29 mouse cellular contexts compared by ENCODE assay signal in the genomic region with DNA sequence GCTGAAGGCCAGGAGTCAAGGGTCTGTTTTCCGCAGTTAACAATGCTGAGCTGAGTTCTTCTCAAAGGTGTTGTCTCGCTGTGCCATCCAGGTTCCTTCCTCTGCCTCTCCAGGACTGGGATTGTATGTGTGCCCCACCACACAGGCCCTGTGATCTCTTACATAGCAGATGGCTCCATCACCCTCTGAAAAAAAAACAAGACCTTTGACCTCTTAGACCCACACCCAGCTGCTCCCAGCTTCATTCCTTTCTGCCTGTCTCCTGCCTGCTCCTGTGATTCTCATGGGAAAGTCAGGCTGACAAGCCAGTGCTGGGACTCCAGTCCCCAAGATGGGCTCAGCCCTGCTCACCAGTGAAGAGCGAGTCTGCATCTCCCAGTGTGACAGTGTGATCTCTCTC. TPM values are rescaled to one million over a fixed set of nuclear protein-coding genes. Genes with fewer than 3 reads are reported as not detected.
DNase-seq lines count a peak whose midpoint lies in the region; ATAC-seq lines count a peak whose summit lies in the region.
"Had no signal": no experiment of that assay in that cellular context is flagged by ENCODE, and none has a peak within 500 bp of the region (broad histone marks: within the 10 kb centered on the region; RNA-seq: fewer than 3 reads in every experiment).

No protein-coding gene starts in this region.

- DNase-seq in heart, adult 9 months (ENCODE audit: low spot score in 2 of 2): no peak
- DNase-seq in hindbrain, embryonic 11.5 days (ENCODE audit: low spot score): peak; percentile 34
- peak; percentile 52 for DNase-seq in embryo, embryonic 10 days (ENCODE audit: low spot score)
- no peak for DNase-seq in adipocyte (ENCODE audit: low spot score)
- no peak for DNase-seq in gastrocnemius, postnatal 4 days (ENCODE audit: low spot score in 2 of 2)
- DNase-seq: adrenal gland, postnatal 14 days; cerebellum, adult 2 months; cerebellum, postnatal 36 days; kidney, adult 18-20 months; kidney, postnatal 4 days; lung, embryonic 14.5 days; thymus, postnatal 25 days had no signal

- no peaks in the 10 kb centered on the region for H3K9me3 ChIP-seq in heart, embryonic 11.5 days (replicated peaks; ENCODE audit: control insufficient read depth, low read length)
- no peaks in the 10 kb centered on the region for H3K9me3 ChIP-seq in hindbrain, embryonic 11.5 days (ENCODE audit: control insufficient read depth, low read length)
- no peaks in the 10 kb centered on the region for H3K9me3 ChIP-seq in hindbrain, embryonic 13.5 days
- H3K9me3 ChIP-seq in intestine, embryonic 16.5 days (ENCODE audit: control insufficient read depth, low read length): no peaks in the 10 kb centered on the region
- H3K9me3 ChIP-seq: embryonic facial prominence, embryonic 12.5 days; limb, embryonic 15.5 days; neural tube, embryonic 15.5 days had no signal

- no peaks in the 10 kb centered on the region for H3K27me3 ChIP-seq in heart, embryonic 11.5 days (ENCODE audit: control insufficient read depth, insufficient read depth, low read length)
- no peaks in the 10 kb centered on the region for H3K27me3 ChIP-seq in hindbrain, embryonic 11.5 days (ENCODE audit: control insufficient read depth, insufficient read depth, low read length)
- no peaks in the 10 kb centered on the region for H3K27me3 ChIP-seq in hindbrain, embryonic 13.5 days
- no peaks in the 10 kb centered on the region for H3K27me3 ChIP-seq in intestine, embryonic 16.5 days (replicated peaks; ENCODE audit: control insufficient read depth, insufficient read depth, low read length)
- H3K27me3 ChIP-seq: embryonic facial prominence, embryonic 12.5 days; limb, embryonic 15.5 days; neural tube, embryonic 15.5 days had no signal

- H3K4me3 ChIP-seq in heart, embryonic 11.5 days (ENCODE audit: low read depth, low read length): no peak overlapping the region
- no peak overlapping the region for H3K4me3 ChIP-seq in hindbrain, embryonic 11.5 days (ENCODE audit: low read depth, low read length)
- H3K4me3 ChIP-seq in hindbrain, embryonic 13.5 days: no peak overlapping the region
- no peak overlapping the region for H3K4me3 ChIP-seq in intestine, embryonic 16.5 days (ENCODE audit: low read length)
- H3K4me3 ChIP-seq: embryonic facial prominence, embryonic 12.5 days; left cerebral cortex, adult 2 months; limb, embryonic 15.5 days; neural tube, embryonic 15.5 days had no signal

- H3K4me2 ChIP-seq in heart, embryonic 11.5 days: no peak overlapping the region
- no peak overlapping the region for H3K4me2 ChIP-seq in hindbrain, embryonic 11.5 days (replicated peaks; ENCODE audit: low read depth, low read length)
- no peak overlapping the region for H3K4me2 ChIP-seq in hindbrain, embryonic 13.5 days
- no peak overlapping the region for H3K4me2 ChIP-seq in intestine, embryonic 16.5 days (ENCODE audit: low read depth, low read length)
- H3K4me2 ChIP-seq: embryonic facial prominence, embryonic 12.5 days; limb, embryonic 15.5 days; lung, embryonic 14.5 days; neural tube, embryonic 15.5 days had no signal

- H3K9ac ChIP-seq in heart, embryonic 11.5 days (ENCODE audit: low read depth, low read length): no peak overlapping the region
- no peak overlapping the region for H3K9ac ChIP-seq in hindbrain, embryonic 11.5 days (ENCODE audit: low read depth, low read length)
- no peak overlapping the region for H3K9ac ChIP-seq in hindbrain, embryonic 13.5 days
- H3K9ac ChIP-seq in intestine, embryonic 16.5 days (ENCODE audit: low read depth, low read length): peak overlapping the region; percentile 43; the same call in 1 of the 2 replicates
- H3K9ac ChIP-seq: embryonic facial prominence, embryonic 12.5 days; limb, embryonic 15.5 days; liver, embryonic 14.5 days; lung, embryonic 14.5 days; neural tube, embryonic 15.5 days had no signal

- no peak for ATAC-seq in heart, embryonic 11.5 days (replicated peaks; ENCODE audit: insufficient number of reproducible peaks, low FRiP score, low TSS enrichment)
- no peak for ATAC-seq in hindbrain, embryonic 11.5 days (ENCODE audit: low FRiP score)
- ATAC-seq in hindbrain, embryonic 13.5 days (ENCODE audit: low FRiP score): no peak
- peak; percentile 30; the same call in 1 of the 2 replicates for ATAC-seq in intestine, embryonic 16.5 days
- ATAC-seq: hindbrain, embryonic 16.5 days; midbrain, embryonic 16.5 days had no signal

- WGBS in heart, embryonic 11.5 days (ENCODE audit: insufficient replicate concordance): 56% methylated on average over 3 of the region's 3 CpGs
- WGBS in hindbrain, embryonic 11.5 days: 52% methylated on average over 3 of the region's 3 CpGs
- WGBS in hindbrain, embryonic 13.5 days: 69% methylated on average over 3 of the region's 3 CpGs
- WGBS in intestine, embryonic 16.5 days: 54% methylated on average over 3 of the region's 3 CpGs

- H3K36me3 ChIP-seq in heart, embryonic 11.5 days (ENCODE audit: control insufficient read depth, insufficient read depth, low read length): no peaks in the 10 kb centered on the region
- H3K36me3 ChIP-seq in hindbrain, embryonic 11.5 days (ENCODE audit: control insufficient read depth, insufficient read depth, low read length): no peaks in the 10 kb centered on the region
- no peaks in the 10 kb centered on the region for H3K36me3 ChIP-seq in hindbrain, embryonic 13.5 days
- no peaks in the 10 kb centered on the region for H3K36me3 ChIP-seq in intestine, embryonic 16.5 days (ENCODE audit: control insufficient read depth, insufficient read depth, low read length)
- H3K36me3 ChIP-seq: embryonic facial prominence, embryonic 12.5 days; limb, embryonic 15.5 days; neural tube, embryonic 15.5 days had no signal

- peak overlapping the region; percentile 97 for H3K27ac ChIP-seq in heart, embryonic 11.5 days (ENCODE audit: low read depth, low read length)
- no peak overlapping the region for H3K27ac ChIP-seq in hindbrain, embryonic 11.5 days (ENCODE audit: low read depth, low read length)
- H3K27ac ChIP-seq in hindbrain, embryonic 13.5 days: no peak overlapping the region
- no peak overlapping the region for H3K27ac ChIP-seq in intestine, embryonic 16.5 days (ENCODE audit: low read length)
- H3K27ac ChIP-seq: embryonic facial prominence, embryonic 12.5 days; left cerebral cortex, adult 2 months; limb, embryonic 15.5 days; liver, embryonic 14.5 days; neural tube, embryonic 15.5 days had no signal

- peaks cover 56% of the 10 kb centered on the region for H3K4me1 ChIP-seq in heart, embryonic 11.5 days (ENCODE audit: control insufficient read depth, insufficient read depth, low read length)
- no peaks in the 10 kb centered on the region for H3K4me1 ChIP-seq in hindbrain, embryonic 11.5 days (replicated peaks; ENCODE audit: control insufficient read depth, insufficient read depth, low read length)
- peaks cover 3% of the 10 kb centered on the region; the same call in 1 of the 2 replicates for H3K4me1 ChIP-seq in hindbrain, embryonic 13.5 days (replicated peaks)
- H3K4me1 ChIP-seq in intestine, embryonic 16.5 days (ENCODE audit: control insufficient read depth, insufficient read depth, low read length): peaks cover 42% of the 10 kb centered on the region
- H3K4me1 ChIP-seq: limb, embryonic 15.5 days; neural tube, embryonic 15.5 days had no signal

RNA-seq across cellular contexts. Expression of a gene that starts 25.2 kb away (rescaled TPM):
- polyA plus RNA-seq in heart, embryonic 11.5 days (2014; fragmentation: Nextera tagmentation; extraction: Ambion mirVana): 0.26 TPM in 1 of 2 replicates, not detected in the other
- polyA plus RNA-seq in hindbrain, embryonic 11.5 days (2014; fragmentation: Nextera tagmentation; extraction: Ambion mirVana): not detected in 2 replicates
- polyA plus RNA-seq in hindbrain, embryonic 13.5 days (2015; fragmentation: Nextera tagmentation; extraction: Ambion mirVana): not detected in 2 replicates
- not detected in 2 replicates for polyA plus RNA-seq in intestine, embryonic 16.5 days (2015; fragmentation: Nextera tagmentation; extraction: Ambion mirVana)
- total RNA-seq in gastrocnemius, postnatal 4 days (2021): not detected
- total RNA-seq: adrenal gland, postnatal 14 days; left cerebral cortex, adult 2 months; left cerebral cortex, postnatal 36 days; megakaryocyte, adult 5-6 weeks had no signal
- polyA plus RNA-seq: cerebellum, adult 2 months; embryonic facial prominence, embryonic 12.5 days; forebrain, embryonic 11.5 days; gonadal fat pad, adult 2 months; heart, postnatal 0 days; hindbrain, embryonic 16.5 days; kidney, embryonic 16.5 days; limb, embryonic 15.5 days; liver, embryonic 14.5 days; lung, embryonic 14.5 days; midbrain, embryonic 16.5 days; neural tube, embryonic 15.5 days; small intestine, adult 2 months had no signal

RNA-seq across cellular contexts. Expression of a gene that starts 31.6 kb away (rescaled TPM):
- not detected in 2 replicates for polyA plus RNA-seq in heart, embryonic 11.5 days (2014; fragmentation: Nextera tagmentation; extraction: Ambion mirVana)
- not detected in 2 replicates for polyA plus RNA-seq in hindbrain, embryonic 11.5 days (2014; fragmentation: Nextera tagmentation; extraction: Ambion mirVana)
- polyA plus RNA-seq in hindbrain, embryonic 13.5 days (2015; fragmentation: Nextera tagmentation; extraction: Ambion mirVana): not detected in 2 replicates
- polyA plus RNA-seq in intestine, embryonic 16.5 days (2015; fragmentation: Nextera tagmentation; extraction: Ambion mirVana): not detected in 2 replicates
- total RNA-seq in gastrocnemius, postnatal 4 days (2021): not detected
- total RNA-seq: adrenal gland, postnatal 14 days; left cerebral cortex, adult 2 months; left cerebral cortex, postnatal 36 days; megakaryocyte, adult 5-6 weeks had no signal
- polyA plus RNA-seq: cerebellum, adult 2 months; embryonic facial prominence, embryonic 12.5 days; forebrain, embryonic 11.5 days; gonadal fat pad, adult 2 months; heart, postnatal 0 days; hindbrain, embryonic 16.5 days; kidney, embryonic 16.5 days; limb, embryonic 15.5 days; liver, embryonic 14.5 days; lung, embryonic 14.5 days; midbrain, embryonic 16.5 days; neural tube, embryonic 15.5 days; small intestine, adult 2 months had no signal

RNA-seq across cellular contexts. Expression of a gene that starts 45.0 kb away (rescaled TPM):
- 7.6 and 8.3 TPM in 2 replicates for polyA plus RNA-seq in heart, embryonic 11.5 days (2014; fragmentation: Nextera tagmentation; extraction: Ambion mirVana)
- polyA plus RNA-seq in hindbrain, embryonic 11.5 days (2014; fragmentation: Nextera tagmentation; extraction: Ambion mirVana): 0.39 and 0.47 TPM in 2 replicates
- polyA plus RNA-seq in hindbrain, embryonic 13.5 days (2015; fragmentation: Nextera tagmentation; extraction: Ambion mirVana): 2.3 and 2.6 TPM in 2 replicates
- polyA plus RNA-seq in intestine, embryonic 16.5 days (2015; fragmentation: Nextera tagmentation; extraction: Ambion mirVana): 1.8 and 2.4 TPM in 2 replicates
- 1 to 10 TPM in 1 of 2 experiments, not detected in 1; 1.1 TPM for total RNA-seq in gastrocnemius, postnatal 4 days (2021)

RNA-seq across cellular contexts. Expression of a gene that starts 54.0 kb away (rescaled TPM):
- 1.9 TPM in 1 of 2 replicates, not detected in the other for polyA plus RNA-seq in heart, embryonic 11.5 days (2014; fragmentation: Nextera tagmentation; extraction: Ambion mirVana)
- not detected in 2 replicates for polyA plus RNA-seq in hindbrain, embryonic 11.5 days (2014; fragmentation: Nextera tagmentation; extraction: Ambion mirVana)
- 0.36 TPM in 1 of 2 replicates, not detected in the other for polyA plus RNA-seq in hindbrain, embryonic 13.5 days (2015; fragmentation: Nextera tagmentation; extraction: Ambion mirVana)
- polyA plus RNA-seq in intestine, embryonic 16.5 days (2015; fragmentation: Nextera tagmentation; extraction: Ambion mirVana): 0.43 and 2.3 TPM in 2 replicates
- 1 to 10 TPM in 1 of 2 experiments, not detected in 1; 1.3 TPM for total RNA-seq in gastrocnemius, postnatal 4 days (2021)
- polyA plus RNA-seq: embryonic facial prominence, embryonic 12.5 days; forebrain, embryonic 11.5 days; limb, embryonic 15.5 days; lung, embryonic 14.5 days; neural tube, embryonic 15.5 days; small intestine, adult 2 months had no signal

RNA-seq across cellular contexts. Expression of a gene that starts 54.3 kb away (rescaled TPM):
- polyA plus RNA-seq in heart, embryonic 11.5 days (2014; fragmentation: Nextera tagmentation; extraction: Ambion mirVana): not detected in 2 replicates
- polyA plus RNA-seq in hindbrain, embryonic 11.5 days (2014; fragmentation: Nextera tagmentation; extraction: Ambion mirVana): not detected in 2 replicates
- polyA plus RNA-seq in hindbrain, embryonic 13.5 days (2015; fragmentation: Nextera tagmentation; extraction: Ambion mirVana): not detected in 2 replicates
- not detected in 2 replicates for polyA plus RNA-seq in intestine, embryonic 16.5 days (2015; fragmentation: Nextera tagmentation; extraction: Ambion mirVana)
- total RNA-seq in gastrocnemius, postnatal 4 days (2021): not detected
- total RNA-seq: adrenal gland, postnatal 14 days; left cerebral cortex, adult 2 months; left cerebral cortex, postnatal 36 days; megakaryocyte, adult 5-6 weeks had no signal
- polyA plus RNA-seq: cerebellum, adult 2 months; embryonic facial prominence, embryonic 12.5 days; forebrain, embryonic 11.5 days; gonadal fat pad, adult 2 months; heart, postnatal 0 days; hindbrain, embryonic 16.5 days; kidney, embryonic 16.5 days; limb, embryonic 15.5 days; liver, embryonic 14.5 days; lung, embryonic 14.5 days; midbrain, embryonic 16.5 days; neural tube, embryonic 15.5 days; small intestine, adult 2 months had no signal

Comparison
In these comparisons a context has a peak if more than half of its experiments do, and no peak if none do; other contexts are left out.
1. DNase-seq: peak in hindbrain, embryonic 11.5 days (single experiment) and embryo, embryonic 10 days (single experiment); none in heart, adult 9 months (0 of 2), adipocyte (single experiment) and gastrocnemius, postnatal 4 days (0 of 2).